Mouse (Mus musculus): ENCODE measurements around the gene Nradd.

DNA sequence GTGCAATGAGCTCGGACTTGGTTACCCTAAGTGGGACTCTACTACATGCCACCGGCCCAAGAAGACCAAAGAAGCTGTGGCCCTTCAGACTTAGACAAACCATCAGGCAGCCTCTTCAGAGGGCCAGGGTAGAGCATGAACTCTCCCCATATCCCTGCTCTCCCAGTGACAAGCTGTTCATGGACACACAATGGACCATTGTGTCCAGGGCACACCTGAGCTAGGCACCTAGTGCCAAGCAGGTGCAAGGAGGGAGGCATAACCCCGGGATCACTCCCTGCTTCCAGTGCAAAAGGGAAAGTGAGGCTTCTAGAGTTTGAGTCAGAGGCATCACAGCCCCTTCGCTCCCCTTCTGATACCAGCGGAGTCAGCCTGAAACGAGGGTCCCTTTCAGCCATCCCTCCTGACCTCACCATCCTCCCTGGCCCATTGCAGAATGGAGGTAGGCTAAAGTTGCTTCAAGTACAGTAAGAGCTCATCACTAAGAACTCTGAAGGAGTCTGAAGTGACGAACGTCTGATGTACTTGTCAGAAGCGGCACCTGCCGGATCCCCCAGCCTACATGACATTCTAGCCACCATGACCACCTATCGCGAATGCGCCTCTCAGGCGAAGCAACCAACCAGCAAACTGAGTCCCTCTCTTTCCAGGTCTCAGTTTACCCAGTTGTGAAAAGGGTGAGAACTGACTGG is 28.9 kb upstream of the Nradd start:
- TF ChIP-seq EP300 (IDR thresholded peaks at IDR 0.05; ENCODE audit: low read depth) (no peak), CTCF (IDR thresholded peaks at IDR 0.05; ENCODE audit: low read depth) (no peak)
